Mouse (Mus musculus): ENCODE measurements at regions not wholly inside any gene's neighbourhood (a gene's known extent, or its start where the extent isn't known, plus 50 kb on each side); places are given as distances from the start of the nearest gene placed in this dataset.

DNA sequence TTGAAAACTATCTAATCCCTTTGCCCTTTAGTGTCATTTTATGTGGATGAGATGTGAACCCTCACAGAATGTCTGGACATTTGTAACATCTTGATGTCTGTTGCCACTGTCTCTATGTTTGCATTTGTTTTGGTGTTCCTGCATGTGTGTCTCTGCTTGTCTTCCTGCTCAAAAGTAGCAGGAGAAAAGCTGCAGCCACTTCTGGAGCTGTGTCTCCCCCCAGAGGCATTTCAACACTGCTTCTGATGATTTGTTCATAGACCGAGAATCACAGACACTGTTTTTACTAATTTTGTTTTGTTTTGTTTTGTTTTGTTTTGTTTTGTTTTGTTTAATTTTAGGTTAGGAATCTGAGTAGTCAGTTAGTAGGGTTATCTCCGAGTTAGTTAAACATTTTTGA, 883.8 kb downstream of the Gbe1 start:
- in situ Hi-C loops (cut with MboI, MseI): no loop called here

DNA sequence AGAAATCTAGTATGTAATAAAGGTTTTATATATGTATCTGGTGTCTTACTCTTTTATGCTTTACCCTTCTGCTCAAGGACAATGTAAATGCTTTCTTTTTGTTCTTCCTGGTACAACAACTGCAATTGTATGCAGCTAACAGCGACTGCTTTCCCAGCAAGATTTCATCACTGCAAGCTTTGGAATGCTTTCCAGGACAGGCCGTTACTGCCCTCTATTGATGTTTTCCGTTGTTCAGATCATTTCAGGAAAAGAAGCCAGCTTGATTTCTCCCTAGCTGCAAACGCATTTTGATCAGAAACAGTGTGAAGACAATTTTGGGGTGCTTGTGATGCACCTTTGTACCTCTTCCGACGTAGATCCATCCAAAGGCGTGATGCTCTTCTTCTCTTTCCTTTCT, 895.1 kb downstream of the Gbe1 start:
- in situ Hi-C loops (cut with MboI, MseI): no loop called here

- in situ Hi-C loops (cut with MboI, MseI): loop anchor here in 1 of 2 experiments (10.0 kb wide), 2 partner anchors 270 to 1730 kb away; no protein-coding TSS in a partner anchor
Measured at GRCm38 (mm10) chr16:71224469-71224868, 910.7 kb downstream of the Gbe1 start.

GRCm38 (mm10) chr16:71230104-71230653, 916.4 kb downstream of the Gbe1 start:
- in situ Hi-C loops (cut with MboI, MseI): loop anchor here in 1 of 2 experiments (25.0 kb wide), 1 partner anchor 1757 kb away; no protein-coding TSS in a partner anchor

GRCm38 (mm10) chr16:71243065-71243464, 929.3 kb downstream of the Gbe1 start:
- in situ Hi-C loops (cut with MboI, MseI): loop anchor here in 1 of 2 experiments (10.0 to 25.0 kb wide), 2 partner anchors 972 to 1744 kb away; no protein-coding TSS in a partner anchor

DNA sequence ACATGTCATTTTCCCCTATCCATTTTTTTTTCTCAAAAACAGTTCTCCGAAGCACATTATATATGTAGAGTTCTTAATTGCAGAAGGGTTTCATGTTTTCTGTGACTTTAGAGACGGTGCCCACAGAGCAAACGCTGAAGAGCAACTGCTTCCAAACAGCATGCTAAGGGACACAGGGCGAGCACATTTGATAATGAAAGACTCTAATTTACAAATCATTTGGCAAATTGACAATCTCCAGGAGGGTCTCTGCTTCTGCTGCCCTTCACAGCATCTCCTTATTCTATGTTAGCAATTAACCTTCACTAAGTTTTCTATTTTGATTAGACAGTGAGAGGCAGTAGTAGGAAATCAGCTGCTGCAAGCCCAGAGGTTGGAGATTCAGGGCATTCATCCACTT, 929.7 kb downstream of the Gbe1 start:
- in situ Hi-C loops (cut with MboI, MseI): loop anchor here in 1 of 2 experiments (10.0 to 25.0 kb wide), 2 partner anchors 971 to 1744 kb away; no protein-coding TSS in a partner anchor

DNA sequence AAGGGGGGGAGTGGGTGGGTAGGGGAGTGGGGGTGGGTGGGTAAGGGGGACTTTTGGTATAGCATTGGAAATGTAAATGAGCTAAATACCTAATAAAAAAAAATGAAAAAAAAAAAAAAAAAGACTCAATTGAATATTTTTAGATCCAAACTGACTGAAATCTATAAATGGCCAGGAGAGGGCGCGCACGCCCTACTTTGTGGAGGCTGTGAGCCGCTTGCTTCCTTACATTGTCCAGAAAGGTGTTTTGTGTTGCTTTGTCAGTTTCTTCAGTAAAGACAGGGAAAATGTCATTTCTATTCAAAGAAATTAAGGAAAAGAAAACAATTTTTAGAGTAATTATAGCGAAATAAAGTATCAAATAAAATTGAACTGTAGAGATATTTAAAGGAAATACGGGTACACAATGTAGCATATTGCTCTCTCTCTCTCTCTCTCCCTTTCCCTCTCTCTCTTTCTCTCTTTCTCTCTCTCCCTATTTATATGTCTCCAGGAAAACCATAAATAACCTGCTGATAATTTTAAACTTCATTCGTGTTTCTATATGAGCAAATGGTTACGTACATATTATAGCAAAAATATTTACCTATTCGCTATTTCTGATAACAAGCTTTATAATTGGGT, 933.9 kb downstream of the Gbe1 start:
- in situ Hi-C loops (cut with MboI, MseI): loop anchor here in 1 of 2 experiments (10.0 to 25.0 kb wide), 2 partner anchors 967 to 1740 kb away; no protein-coding TSS in a partner anchor

DNA sequence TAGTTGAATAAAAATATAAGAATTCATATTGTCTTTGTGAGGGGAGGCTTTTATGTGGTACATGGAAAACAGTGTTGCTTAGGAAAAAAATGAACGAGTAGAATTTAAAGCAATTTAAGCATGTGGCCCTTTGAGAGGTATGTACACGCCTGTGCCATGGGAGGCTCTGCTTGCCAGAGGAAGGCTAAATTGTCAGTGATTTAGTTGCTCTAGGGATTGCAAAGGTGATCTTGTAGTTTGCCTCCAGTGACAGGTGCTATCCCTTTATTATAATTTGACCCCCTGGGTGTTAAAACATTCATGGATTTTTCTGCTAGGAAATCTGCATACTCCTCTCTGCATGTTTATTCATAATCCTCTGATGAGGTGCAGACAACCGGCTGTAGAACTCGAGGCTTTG, 942.0 kb downstream of the Gbe1 start:
- in situ Hi-C loops (cut with MboI, MseI): loop anchor here in 1 of 2 experiments (10.0 to 25.0 kb wide), 2 partner anchors 959 to 1732 kb away; no protein-coding TSS in a partner anchor

DNA sequence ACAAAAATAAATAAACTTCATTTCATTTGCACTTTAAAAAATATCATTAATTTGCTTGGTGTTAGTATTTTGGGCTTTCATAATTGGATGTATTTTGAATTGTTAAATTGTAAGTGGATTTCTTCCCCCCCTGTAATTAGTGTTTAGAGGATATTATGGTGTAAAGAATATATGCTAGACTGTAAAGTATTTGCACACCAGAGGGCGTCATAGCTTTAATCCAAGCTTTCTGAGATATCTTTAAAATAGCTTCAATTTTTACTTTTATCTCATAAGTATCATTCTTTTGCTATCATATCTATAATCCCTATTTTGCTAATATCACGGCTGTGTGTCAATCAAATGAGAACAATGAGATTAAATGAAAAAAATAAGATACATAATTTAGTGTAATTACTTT, 942.4 kb downstream of the Gbe1 start:
- in situ Hi-C loops (cut with MboI, MseI): loop anchor here in 1 of 2 experiments (10.0 to 25.0 kb wide), 2 partner anchors 959 to 1731 kb away; no protein-coding TSS in a partner anchor

DNA sequence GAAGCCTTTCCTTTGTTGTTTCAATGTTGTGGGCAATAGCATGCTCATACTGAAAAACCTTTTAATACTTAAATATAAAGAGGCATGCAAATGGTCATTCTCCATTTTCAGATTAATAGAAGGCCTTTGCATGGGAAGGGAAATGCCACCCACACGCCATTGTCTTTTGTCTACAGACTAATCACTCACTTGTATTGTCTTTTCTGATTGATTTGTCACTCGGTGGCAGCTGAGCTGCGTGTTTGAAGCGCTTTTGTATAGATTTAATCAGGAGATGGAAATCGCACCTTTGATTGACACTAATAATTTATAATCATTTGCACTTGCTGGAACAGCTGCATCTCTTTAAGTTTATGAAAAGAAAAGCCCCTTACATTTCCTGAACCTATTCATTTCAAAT, 953.4 kb downstream of the Gbe1 start:
- in situ Hi-C loops (cut with MboI, MseI): loop anchor here in 1 of 2 experiments (25.0 kb wide), 1 partner anchor 1720 kb away; no protein-coding TSS in a partner anchor
